Mouse (Mus musculus) embryo, embryonic 11.5 days (tissue): ENCODE results near the gene H2al1o.
"Not testable (repeated sequence)": the region's sequence is repeated elsewhere in the genome, so short reads cannot be mapped to it uniquely, and the experiment has no call there.

ENCODE experiments used
- DNase-seq: peaks from one replicate; pipeline ENCODE4 v3.0.0-alpha.2; 2012; ENCODE audit warnings: low read depth, low spot score

H2al1o gene

DNA sequence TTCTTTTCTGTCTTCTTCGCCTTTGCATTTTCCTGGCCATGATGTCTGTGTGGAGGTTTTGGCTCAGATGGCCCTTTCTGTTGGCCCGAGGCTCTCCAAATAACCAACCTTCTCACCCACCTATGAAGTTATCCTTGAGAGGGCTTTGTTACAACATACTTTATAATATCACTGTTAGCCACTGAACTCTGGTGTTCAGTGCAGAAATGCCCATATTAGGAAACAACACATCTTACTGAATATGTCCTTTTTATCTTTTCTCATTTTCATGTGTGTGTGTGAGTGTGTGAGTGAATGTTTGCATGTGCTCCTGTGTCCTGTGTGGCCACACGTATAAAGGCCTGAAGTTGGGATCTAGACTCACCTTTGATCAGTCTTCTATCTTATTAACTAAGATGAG, at the start of gene H2al1o:
H2al1o (minus strand) TSS at position 101 of the 400 bp plus-strand sequence.
- DNase-seq = not testable (repeated sequence)

DNA sequence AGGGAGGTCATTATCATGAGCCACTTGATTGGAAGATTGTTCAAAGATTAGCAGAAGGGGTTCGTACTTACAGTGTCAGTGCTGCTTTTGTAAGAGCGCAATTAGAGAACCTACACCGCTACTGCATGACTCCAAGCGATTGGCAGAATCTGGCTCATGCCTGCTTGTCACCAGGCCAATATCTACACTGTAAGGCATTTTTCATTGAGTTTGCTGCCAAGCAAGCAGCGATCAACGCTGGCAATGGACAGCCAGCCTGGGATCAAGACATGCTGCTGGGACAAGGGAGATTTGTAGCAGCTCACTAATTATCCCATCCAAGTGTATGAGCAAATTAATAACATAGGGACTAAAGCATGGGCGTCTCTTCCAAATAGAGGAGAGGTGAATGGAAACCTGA, 25.8 kb upstream of the H2al1o start:
- not testable (repeated sequence) for DNase-seq

DNA sequence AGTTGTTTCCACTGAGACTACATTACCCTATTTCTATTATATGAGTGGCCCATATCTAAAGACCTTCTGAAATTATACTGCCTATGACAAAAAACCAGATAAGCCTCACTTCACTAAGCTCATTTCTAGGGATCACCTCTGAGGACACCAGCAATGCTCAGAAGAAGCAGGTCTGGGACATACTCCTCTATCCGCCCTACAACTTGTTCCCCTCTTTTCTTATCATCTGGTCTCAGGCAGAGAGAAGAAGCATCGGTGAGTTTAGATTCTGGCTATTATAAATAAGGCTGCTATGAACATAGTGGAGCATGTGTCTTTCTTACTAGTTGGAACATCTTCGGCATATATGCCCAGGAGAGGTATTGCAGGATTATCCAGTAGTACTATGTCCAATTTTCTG, 35.3 kb downstream of the H2al1o start:
- DNase-seq = no peak
